Mouse (Mus musculus): Measurements from ENCODE around the gene P4ha2.
"Not testable (repeated sequence)": the region's sequence is repeated elsewhere in the genome, so short reads cannot be mapped to it uniquely, and the experiment has no call there.

Gene P4ha2

DNA sequence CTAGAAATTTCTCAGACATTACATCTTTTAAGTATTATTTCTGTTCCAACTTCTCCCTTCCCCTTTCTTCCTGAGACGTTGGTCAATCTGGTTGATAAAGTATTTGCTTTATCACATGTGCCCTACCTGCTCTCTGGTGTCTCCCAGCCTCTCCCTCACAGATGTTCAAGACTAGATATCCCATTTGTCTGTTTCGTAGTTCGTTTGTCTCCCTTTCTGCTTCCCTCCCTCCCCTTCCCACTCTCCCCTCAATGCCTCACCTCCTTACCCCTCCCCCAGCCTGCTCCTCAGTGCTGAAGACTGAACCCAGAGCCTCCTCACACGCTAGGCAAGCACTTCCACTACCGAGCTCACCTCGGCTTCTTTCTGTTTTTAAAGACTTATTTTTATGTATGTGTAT, 35.0 kb downstream of the P4ha2 start:
- DNase-seq (ENCODE audit: low spot score): no peak

DNA sequence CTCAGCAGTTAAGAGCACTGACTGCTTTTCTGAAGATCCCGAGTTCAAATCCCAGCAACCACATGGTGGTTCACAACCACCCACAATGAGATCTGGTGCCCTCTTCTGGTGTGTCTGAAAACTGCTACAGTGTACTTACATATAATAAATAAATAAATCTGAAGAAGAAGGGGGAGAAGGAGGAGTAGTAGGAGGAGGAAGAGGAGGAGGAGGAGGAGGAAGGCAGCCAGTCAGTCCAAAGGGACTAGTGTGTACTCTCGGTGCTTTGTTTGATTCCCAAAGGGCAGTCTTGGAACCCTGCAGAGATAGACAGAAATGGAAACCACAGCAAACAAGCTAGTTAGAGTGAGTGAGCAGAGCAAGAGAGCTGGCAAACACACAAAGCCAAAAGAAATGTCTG, 40.3 kb downstream of the P4ha2 start:
- DNase-seq (ENCODE audit: low spot score): not testable (repeated sequence)

DNA sequence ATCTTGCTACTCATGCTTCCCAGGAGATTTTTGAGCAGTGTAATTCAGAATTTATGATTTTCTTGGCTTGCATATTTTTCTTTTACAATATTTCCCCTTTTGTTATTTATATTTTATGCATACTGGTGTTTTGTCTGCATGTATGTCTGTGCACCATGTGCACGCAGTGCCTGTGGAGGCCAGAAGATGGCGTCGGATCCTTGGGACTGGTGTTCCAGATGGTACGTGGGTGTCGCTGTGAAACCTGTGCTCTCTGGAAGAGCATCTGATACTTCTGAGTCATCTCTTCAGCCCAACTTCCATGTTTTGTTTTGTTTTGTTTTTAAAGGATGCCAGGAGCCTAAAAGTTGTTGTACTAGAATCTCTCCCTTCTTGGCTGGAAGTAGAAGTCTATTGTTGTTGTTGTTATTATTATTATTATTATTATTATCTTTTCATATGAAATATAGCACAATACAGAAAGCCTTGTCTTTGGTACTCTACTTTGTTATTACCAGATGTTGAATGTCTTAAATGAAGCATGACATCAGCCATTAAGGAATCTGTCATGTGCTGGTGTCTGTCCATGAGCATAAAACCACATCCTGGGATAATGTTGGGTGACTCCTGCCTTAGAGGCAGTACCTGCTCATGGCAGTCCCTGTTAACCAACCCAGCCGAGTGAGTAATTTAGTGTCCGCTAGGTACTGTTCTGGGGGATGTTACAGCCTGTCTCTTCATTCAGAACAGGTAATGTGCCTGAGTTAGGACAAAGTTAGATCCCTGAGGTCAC, 41.5 kb downstream of the P4ha2 start:
- DNase-seq (ENCODE audit: low spot score): no peak

DNA sequence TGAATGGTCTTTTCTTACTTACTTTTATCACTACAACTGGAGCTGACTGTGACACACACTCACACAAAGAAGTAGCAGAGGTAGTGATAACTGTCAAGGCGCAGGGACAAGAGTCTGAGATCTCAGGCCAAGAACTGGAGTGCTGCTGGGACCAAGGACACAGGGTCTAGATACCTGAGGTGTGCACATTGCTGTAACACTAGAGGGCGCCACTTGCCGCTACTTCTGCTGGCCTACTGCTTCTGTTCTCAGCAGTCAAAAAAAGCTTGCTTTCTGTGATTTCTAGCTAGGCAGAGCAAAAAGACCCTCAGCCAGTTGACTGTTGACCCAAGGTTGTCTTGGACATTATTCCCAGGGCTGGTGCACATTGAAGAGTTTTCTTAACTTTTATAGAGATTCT, 45.0 kb downstream of the P4ha2 start:
- peak; percentile 57 for DNase-seq (ENCODE audit: low spot score)

DNA sequence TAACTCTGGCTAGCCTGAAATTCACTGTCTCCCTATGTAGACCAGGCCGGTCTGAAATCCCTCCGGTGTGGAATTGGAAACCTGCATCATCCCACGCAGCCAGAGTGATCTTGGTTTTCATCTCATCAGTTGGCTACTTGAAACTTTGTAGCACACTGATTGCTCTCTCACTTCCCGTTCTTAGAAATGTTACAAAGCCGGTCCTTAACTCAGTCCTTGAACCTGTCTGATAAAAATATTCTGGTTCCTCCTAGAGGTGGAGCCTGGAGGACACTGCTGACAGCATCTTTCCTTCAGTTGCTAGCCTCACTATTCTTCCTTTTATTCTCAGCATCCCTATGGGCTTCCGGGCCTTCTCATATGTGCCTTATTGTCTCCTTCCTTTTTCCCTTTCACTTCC, 46.1 kb downstream of the P4ha2 start:
- no peak for DNase-seq (ENCODE audit: low spot score)

DNA sequence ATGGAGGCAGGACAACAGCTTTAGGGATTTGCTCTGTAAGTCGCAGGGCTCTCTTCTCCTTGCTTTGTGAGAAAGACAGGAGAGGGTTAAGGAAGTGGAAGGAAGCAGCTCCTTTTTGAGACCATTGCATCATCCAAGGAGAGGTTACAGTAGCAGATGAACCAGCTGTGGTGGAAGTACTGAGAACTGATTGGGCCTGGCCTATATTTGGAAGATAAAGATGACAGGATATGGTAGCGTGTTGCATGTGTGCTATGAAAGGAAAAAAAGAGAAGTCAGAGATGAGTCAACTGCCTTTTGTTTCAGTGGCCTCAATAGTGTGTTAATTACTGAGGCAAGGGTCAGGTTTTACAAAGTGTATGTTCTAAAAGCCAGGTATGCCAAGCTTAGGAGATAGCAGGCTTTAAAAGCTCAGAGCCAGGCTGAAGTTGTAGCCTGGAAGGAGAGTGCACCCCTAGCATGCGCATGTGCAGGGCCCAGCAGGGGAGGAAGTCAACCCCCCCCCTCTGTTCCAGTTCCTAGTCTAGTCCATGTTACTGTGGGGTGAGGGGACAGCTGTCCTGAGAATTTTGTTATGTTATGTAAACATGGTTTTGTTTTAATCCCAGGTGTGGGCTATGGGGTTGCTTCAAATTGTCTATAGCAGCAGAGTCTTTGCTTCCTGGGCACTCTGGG, 50.0 kb downstream of the P4ha2 start:
- DNase-seq (ENCODE audit: low spot score): no peak

DNA sequence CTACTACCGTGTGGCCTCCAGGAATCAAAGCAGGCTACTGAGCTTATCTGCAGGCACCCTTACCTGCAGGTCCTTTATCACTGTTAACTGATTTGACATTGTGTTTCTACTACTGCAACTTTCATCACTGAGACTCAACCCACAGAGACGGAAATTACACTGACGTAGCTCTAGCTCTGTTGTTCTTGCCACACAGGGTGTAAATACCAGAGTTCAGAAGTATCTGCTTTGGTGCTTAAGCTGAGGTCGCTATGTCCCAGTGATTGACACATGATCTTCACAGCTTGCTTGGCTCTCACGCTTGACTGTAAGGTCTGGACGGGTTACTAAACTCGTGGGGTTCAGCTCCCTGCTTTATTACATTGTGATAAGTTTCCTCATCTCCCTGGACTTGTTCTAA, 51.2 kb downstream of the P4ha2 start:
- no peak for DNase-seq (ENCODE audit: low spot score)

DNA sequence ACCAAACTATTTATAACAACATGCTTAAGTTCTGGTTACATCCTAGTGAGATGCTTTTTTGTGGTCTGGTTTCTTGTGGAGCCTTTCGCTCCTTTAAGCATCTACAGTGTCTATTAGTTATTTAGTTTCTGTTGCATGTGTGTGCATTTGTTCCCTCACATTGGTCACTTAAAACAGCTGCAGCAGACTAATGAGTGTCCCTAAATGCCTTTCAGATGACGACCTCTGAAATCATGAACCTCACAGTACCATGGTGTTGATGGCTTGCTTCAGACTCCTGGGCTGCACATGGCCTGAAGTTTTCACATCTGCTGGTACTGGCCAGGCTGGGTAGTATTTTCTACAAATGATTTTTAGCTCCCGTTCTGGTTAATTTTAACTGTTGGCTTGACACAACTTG, 53.1 kb downstream of the P4ha2 start:
- no peak for DNase-seq (ENCODE audit: low spot score)

DNA sequence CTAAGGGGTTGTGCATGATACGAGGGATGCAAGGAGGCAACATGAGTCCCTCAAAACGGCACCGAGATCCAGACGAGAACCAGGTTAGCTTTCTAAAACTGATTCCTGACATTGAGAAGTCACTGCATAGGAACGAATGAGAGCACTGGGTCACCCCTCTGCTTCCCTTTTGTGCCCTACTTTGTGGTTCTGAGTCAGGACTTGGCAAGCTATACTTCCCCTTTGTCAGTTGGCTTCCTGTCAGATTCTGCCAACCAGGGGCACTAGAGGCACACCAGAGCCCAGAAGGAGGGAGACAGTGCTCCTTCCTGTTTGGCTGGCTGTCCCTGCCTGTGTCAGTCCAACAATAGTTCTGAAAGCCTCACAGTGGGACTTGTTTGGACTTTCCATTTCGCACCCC, 56.0 kb downstream of the P4ha2 start:
- DNase-seq (ENCODE audit: low spot score): no peak

DNA sequence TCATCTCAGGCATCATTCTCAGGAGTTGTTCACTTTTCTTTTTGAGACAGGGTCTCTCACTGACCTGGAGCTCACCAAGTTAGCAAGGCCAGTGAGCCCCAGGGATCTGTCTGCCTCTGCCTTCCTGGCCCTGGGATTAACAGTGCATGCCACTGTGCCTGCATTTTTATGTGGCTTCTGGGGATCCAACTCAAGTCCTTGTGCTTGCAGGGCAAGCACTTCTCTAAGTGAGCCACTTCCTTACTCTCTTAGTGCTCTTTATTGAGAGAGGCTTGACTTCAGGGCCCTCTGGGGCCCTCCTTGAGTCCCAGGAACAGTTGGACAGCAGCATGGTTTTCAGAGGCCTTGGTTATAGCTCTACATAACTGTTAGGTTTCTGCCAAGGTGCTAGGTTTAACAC, 56.6 kb downstream of the P4ha2 start:
- DNase-seq (ENCODE audit: low spot score): no peak

DNA sequence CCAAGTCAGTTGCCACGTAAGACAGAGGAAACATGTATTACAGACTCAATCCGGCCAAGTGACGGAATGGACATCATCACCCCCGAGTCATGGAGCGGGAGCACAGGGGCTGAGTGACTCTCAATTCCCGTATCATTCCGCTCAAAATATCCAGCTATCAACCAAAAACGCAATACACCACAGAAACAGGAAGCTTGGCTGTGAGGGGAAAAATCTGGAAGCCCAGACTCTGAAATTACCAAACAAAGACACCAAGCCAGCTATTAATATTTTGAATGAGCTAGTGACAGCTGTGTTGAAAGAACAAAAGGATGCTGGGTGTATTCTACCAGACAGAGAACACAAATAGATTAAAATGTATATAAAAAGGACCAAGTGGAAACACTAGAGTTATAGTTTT, 57.7 kb downstream of the P4ha2 start:
- no peak for DNase-seq (ENCODE audit: low spot score)

DNA sequence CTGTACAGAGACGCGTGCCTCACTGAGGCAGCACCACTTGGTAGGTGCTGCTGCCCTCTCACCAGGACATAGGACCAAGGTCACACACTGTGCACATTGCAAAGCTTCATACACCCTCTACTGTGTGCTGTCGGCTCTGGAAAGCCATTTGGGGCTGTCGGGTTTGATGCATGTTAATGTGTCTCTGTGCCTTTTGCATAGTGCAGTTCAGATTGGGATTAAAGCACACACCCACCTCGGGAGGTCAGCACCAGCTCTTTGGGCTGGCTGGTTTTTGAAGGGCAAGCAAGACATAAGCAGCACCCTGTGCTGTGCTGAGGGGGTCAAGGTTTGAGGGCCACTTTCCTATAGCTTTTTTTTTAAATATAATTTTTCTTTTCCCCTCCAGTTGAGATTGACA, 60.5 kb downstream of the P4ha2 start:
- no peak for DNase-seq (ENCODE audit: low spot score)

DNA sequence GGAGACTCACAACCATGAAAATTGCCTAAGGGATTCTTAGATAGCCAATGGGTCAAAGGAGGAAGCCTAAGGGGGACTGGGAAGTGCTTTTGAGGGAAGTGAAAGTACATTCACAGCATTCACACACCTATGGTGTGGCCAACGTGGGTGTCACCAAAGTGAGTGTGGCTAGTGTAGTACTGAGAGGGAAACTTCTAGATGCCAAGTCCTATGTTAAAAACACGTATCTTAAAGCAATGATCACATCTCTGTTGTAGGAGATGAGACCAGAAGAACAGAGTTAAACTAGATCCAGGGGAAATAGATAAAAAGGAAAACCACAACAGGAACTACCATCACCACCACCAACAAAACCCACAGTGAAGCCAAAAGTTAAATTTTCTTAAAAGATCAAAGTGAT, 61.0 kb downstream of the P4ha2 start:
- no peak for DNase-seq (ENCODE audit: low spot score)

DNA sequence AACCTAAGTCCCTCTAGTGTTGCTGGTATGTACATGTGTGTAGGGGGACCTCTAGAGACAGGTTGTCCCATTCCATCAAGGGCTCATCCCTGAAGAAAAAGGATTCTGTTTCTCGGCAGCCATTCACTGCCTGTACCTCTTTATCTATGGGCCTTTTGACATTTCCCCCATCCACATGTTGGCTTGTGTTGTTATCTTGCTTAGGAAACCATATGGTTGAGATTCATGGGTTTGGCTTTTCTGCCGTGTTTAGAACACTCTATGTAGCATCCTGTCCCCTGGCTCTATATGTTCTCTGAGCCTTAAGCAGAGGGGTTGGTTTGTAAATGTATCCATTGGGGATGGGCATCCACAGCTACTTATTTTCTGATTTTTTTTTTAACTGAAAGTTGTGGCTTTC, 61.6 kb downstream of the P4ha2 start:
- DNase-seq (ENCODE audit: low spot score): no peak

DNA sequence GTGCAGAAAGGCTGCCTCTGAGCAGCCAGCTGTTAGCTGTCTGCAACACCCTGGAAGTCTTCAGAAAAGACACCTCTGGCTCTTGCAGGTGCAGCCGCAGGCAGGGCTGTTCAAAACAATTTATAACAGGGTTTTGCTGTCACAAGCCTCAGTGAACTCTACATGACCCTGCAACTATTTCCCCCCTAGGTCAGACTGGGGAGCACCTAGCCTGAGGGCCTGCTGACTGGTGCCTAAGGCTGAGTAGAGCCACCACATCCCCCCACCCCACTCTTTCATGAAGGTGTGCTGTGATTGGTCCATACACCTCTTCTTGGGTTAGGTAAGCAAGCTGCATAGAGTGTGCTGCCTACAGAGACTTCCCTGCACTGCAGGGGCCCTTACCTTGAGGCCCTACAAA, 63.1 kb downstream of the P4ha2 start:
- DNase-seq (ENCODE audit: low spot score): no peak

DNA sequence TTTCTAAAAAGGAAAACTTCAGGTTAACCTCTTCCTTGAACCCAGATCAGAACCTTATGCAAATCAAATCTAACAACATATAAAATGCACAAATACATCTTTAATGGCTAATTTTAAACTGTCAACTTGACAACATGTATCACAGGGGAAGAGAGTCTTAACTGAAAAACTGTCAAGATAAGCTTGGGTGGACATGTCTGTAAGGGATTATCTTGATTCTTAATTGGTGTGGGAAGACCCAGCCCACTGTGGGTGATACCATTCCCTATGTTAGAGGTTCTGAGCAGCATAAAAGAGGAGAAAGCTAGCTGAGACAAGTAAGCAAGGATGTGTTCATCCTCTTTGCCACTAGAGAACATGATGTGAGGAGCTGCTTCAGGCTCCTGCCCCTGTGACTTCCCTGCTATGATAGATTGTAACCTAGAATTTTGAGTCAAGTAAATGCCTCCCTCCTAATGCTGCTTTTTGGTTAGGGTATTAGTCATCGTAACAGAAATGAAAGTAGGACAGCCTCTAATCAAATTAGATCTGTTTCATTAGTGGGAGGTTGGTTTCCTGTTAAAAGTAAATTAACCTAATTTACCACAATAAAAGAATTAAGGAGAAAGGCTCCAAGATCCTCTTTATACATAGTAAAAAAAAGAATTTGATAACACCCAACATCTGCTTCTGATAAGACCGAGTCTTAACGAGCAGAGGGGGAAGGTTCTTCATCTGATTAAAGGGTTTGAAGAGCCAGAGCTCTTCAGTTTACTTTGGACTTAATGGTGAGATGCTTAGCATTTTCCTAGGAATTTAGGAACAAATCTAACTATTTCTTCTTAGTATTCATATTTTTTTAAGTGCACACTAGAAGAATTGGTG, 69.8 kb downstream of the P4ha2 start:
- no peak for DNase-seq (ENCODE audit: low spot score)

DNA sequence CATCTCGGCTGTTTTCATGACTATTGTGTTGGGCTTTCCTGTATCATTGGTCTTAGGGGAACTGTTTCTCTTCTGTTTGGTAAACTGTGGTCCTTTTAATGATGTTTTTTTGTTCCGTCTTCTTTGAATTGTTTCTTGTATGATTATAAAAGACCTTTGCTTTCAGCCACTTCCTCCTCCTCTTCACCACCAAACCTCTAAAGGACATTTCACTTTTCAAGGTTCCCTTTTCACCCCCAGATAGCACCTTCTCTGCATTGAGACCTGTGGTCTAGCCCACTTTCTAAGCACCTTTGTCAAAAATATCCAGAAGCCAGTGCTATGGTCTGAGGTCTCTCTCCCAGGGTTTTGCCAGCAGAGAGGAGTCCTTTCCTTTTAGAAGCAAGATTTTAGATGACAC, 71.3 kb downstream of the P4ha2 start:
- DNase-seq (ENCODE audit: low spot score): no peak

DNA sequence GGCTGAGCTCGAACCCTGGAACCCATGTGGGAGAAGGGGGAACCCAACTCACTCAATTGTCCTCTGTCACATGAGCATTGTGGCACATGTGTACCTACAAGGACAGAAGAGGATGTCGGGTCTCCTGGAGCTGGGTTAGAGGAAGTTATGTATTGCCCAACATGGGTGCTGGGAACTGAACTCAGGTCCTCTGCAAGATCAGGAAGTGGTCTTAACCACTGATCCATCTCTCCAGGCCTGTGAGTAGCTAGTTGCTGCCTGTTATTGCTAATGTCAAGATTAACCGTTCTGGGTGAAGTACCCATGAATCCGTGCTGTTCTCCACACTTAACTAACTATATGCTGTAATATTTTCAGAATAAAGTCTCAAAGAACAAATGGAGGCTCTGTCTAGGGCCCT, 74.3 kb downstream of the P4ha2 start:
- no peak for DNase-seq (ENCODE audit: low spot score)

DNA sequence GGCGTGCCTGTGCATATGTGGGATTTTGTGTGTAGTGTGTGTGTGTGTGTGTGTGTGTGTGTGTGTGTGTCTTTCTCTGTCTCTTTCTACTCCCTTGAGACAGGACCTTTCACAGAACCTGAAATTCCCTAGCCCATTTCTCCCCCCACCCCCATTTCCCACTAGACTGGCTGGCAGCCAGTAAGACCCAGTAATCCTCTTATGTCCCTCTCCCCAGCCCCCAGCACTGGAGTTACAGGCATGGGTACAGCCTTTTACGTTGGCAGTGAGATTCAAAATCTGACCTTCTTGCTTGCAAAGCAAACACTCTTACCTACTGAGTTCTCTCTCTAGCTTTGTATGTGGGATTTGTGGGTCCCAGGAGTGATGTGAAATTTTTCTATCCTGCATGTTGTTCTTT, 75.0 kb downstream of the P4ha2 start:
- DNase-seq (ENCODE audit: low spot score): no peak

All from testis, postnatal 14 days (tissue).